Mouse (Mus musculus): Measurements from ENCODE around the gene Col8a1.

GRCm38 (mm10) chr16:57649888-57650287 is 104.6 kb downstream of the Col8a1 start:
- TF ChIP-seq CTCF (IDR thresholded peaks at IDR 0.05; ENCODE audit: low read depth, low read length) (no peak), POLR2AphosphoS5 (IDR thresholded peaks at IDR 0.05; ENCODE audit: insufficient replicate concordance, low read depth, low read length) (no peak)

All from G1E (cell line).